Mouse (Mus musculus): Measurements from ENCODE around the gene Olfr1222.
"Not testable (repeated sequence)": the region's sequence is repeated elsewhere in the genome, so short reads cannot be mapped to it uniquely, and the experiment has no call there.

The Olfr1222 gene

GRCm38 (mm10) chr2:89132954-89133353 is at the start of gene Olfr1222:
Gene Olfr1222, minus strand, starts transcription at chr2:89133054.
- no peak for DNase-seq (ENCODE audit: low spot score)

- no peak for DNase-seq (ENCODE audit: low spot score)
Observed at GRCm38 (mm10) chr2:89174569-89174968, 41.7 kb upstream of the Olfr1222 start, which contains the start of gene Olfr1225. Gene Olfr1225, minus strand, starts transcription at chr2:89174669.

GRCm38 (mm10) chr2:89164711-89165110 is 31.9 kb upstream of the Olfr1222 start:
- not testable (repeated sequence) for DNase-seq (ENCODE audit: low spot score)

GRCm38 (mm10) chr2:89163991-89164390 is 31.1 kb upstream of the Olfr1222 start, which contains the start of gene Olfr1224-ps1:
Gene Olfr1224-ps1, minus strand, starts transcription at chr2:89164091.
- not testable (repeated sequence) for DNase-seq (ENCODE audit: low spot score)

GRCm38 (mm10) chr2:89151460-89151859 is 18.6 kb upstream of the Olfr1222 start, which contains the start of gene Olfr1223:
Gene Olfr1223, minus strand, starts transcription at chr2:89151560.
- DNase-seq (ENCODE audit: low spot score), result no peak

- DNase-seq (ENCODE audit: low spot score), result no peak
Observed at GRCm38 (mm10) chr2:89117183-89117582, 15.7 kb downstream of the Olfr1222 start, which contains the start of gene Olfr1221. Gene Olfr1221, minus strand, starts transcription at chr2:89117283.

- DNase-seq (ENCODE audit: low spot score), result no peak
Observed at GRCm38 (mm10) chr2:89106735-89107134, 26.1 kb downstream of the Olfr1222 start, which contains the start of gene Olfr1220. Gene Olfr1220, minus strand, starts transcription at chr2:89106835.

- no peak for DNase-seq (ENCODE audit: low spot score)
Observed at GRCm38 (mm10) chr2:89105651-89106050, 27.2 kb downstream of the Olfr1222 start.

- DNase-seq (ENCODE audit: low spot score), result no peak
Observed at GRCm38 (mm10) chr2:89093848-89094247, 39.0 kb downstream of the Olfr1222 start.

DNA sequence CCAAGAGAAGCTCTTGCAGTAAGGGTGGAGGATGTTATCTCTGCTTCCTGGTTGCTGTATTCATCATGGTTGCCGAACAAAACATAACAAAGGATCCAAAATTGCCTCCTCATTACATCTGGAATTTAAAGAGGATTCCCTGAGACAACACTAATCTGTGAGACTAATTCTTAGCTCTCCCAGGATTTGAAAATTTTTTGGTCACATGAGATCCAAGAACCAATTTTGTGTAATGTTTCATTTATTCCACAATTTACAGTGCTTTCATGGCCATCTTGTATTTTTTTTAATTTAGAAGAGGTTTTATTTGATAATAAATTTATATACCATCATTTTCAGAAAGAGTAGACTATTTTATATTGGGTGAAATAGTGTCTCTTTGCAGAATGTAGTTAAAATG is 49.4 kb downstream of the Olfr1222 start, which contains the start of gene Olfr1219:
Gene Olfr1219 (minus strand): TSS at position 101 of the 400 bp plus-strand sequence.
- DNase-seq (ENCODE audit: low spot score), result no peak

DNA sequence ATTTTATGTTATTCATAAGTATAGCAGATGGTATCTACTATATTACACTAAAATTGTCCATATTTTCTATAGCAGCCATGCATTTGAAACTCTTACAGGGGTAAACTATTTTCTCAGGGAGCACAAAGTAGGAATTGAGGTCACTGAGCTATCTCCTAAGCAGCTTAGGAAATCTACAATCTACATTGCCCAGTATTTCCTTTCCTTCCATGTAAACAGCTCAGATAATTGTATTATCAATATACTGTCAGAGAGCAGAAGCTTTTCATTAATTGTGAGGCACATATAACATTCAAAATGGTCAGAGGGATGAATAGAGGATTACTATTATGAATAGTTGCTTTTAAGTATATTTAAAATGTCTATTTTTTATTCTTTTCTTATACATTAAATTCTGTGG is 51.4 kb downstream of the Olfr1222 start:
- DNase-seq (ENCODE audit: low spot score), result no peak

All from MN1 (cell line).